Mouse (Mus musculus): ENCODE measurements at regions not wholly inside any gene's neighbourhood (a gene's known extent, or its start where the extent isn't known, plus 50 kb on each side); places are given as distances from the start of the nearest gene placed in this dataset.

DNA sequence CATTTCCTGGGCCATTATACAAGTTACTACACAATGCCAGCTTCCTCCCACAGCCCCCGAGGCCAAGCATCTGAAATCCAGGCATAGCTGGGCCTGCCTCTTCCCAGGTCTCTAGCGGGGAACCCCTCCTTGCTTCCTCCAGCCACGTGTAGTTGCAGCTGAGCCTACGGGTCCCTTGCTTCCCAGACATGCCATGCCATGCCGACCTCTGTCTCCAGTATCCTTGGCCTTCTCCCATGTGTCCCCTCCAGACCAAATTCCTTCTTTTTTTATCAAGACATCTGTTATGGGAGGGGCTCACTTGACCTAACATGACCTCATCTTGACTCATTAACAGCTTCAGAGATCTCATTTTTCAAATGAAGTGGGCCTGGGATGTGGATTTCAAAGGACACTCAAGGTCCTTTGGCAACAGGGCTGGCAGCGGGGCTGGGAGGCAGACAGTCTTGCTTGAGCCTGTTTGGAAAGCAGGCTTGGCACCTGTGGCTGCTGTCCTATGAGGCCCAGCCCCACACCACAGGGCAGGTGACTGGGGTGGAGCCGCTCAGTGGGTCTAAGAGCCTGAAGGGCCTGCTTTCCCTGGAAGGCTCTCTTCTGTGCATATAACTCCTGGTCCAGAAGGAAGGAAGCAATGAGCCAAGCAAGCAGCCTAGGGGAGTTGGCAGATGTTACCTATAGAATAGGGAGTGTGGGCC, 117.7 kb upstream of the Unc5b start:
- Histone ChIP-seq H3K4me3 (ENCODE audit: low read length) (no peak overlapping the region), H3K9ac (replicated peaks; ENCODE audit: low read length) (no peak overlapping the region), H3K9me3 (ENCODE audit: low read length) (0 out of 2 replicates have a peak, but pooled peaks cover 3% of the 10 kb centered on the region), H3K27ac (ENCODE audit: low read length) (no peak overlapping the region), H3K36me3 (ENCODE audit: insufficient read depth, low read length) (no peaks in the 10 kb centered on the region), H3K4me1 (ENCODE audit: insufficient read depth, low read length) (0 out of 2 replicates have a peak, but pooled peaks cover 9% of the 10 kb centered on the region), H3K4me2 (replicated peaks; ENCODE audit: low read depth, low read length) (no peak overlapping the region), H3K27me3 (ENCODE audit: insufficient read depth, low read length) (no peaks in the 10 kb centered on the region)
- WGBS = 23% methylated on average over 7 of the region's 7 CpGs
- 0 out of 2 replicates have a peak, but pooled peaks have one; percentile 46 for ATAC-seq (ENCODE audit: low FRiP score, low TSS enrichment)

DNA sequence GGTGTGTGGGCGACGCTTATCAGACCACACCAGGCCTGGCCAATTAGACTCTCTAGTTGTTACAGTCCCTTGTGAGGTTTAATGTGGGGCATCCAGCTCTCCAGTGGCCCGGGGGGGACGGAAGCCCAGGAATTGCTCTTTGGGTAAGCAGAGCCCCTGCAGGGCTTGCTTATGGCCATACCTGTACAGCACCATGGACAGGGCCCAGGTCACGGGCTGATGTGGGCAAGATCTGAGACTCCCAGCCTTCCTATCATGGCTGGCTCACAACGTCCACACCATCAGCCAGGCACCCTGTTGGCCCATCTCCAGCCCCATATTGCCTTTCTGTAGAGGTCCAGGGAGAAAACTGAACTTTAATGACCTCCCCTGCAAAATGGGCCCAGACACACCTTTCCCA, 111.7 kb upstream of the Unc5b start:
- H3K4me1 ChIP-seq (ENCODE audit: insufficient read depth, low read length) = no peaks in the 10 kb centered on the region
- H3K27ac ChIP-seq (ENCODE audit: low read length) = no peak overlapping the region
- WGBS = 56% methylated on average over 6 of the region's 6 CpGs
- no peak overlapping the region for H3K4me3 ChIP-seq (ENCODE audit: low read length)
- no peaks in the 10 kb centered on the region for H3K36me3 ChIP-seq (ENCODE audit: insufficient read depth, low read length)
- ATAC-seq (ENCODE audit: low FRiP score, low TSS enrichment) = no peak
- H3K27me3 ChIP-seq (ENCODE audit: insufficient read depth, low read length) = no peaks in the 10 kb centered on the region
- no peaks in the 10 kb centered on the region for H3K9me3 ChIP-seq (ENCODE audit: low read length)
- H3K4me2 ChIP-seq (replicated peaks; ENCODE audit: low read depth, low read length) = no peak overlapping the region
- no peak overlapping the region for H3K9ac ChIP-seq (replicated peaks; ENCODE audit: low read length)

DNA sequence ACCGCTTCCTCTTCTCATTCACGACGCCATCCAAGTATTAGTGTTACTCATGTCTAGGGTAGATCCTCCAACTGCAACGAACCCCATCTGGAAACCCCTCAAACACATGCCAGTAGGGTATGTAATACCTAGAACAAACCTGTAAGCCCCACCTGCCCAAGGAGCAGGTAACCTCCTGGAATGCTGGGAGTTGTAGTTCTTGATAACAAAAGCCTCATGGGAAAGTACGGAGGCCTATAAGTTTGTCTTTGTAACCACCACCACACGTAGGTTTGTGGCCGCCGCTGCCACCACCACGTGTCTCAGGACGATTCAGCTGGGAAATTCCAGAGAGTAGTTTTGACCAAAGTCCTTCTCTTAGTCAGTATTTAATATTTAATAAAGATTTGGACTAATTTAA, 107.4 kb upstream of the Unc5b start:
- Histone ChIP-seq H3K4me2 (replicated peaks; ENCODE audit: low read depth, low read length) (no peak overlapping the region), H3K4me3 (ENCODE audit: low read length) (no peak overlapping the region), H3K27ac (ENCODE audit: low read length) (no peak overlapping the region), H3K4me1 (ENCODE audit: insufficient read depth, low read length) (peaks cover 28% of the 10 kb centered on the region), H3K27me3 (ENCODE audit: insufficient read depth, low read length) (no peaks in the 10 kb centered on the region), H3K36me3 (ENCODE audit: insufficient read depth, low read length) (no peaks in the 10 kb centered on the region), H3K9ac (replicated peaks; ENCODE audit: low read length) (no peak overlapping the region), H3K9me3 (ENCODE audit: low read length) (no peaks in the 10 kb centered on the region)
- 94% methylated on average over 10 of the region's 10 CpGs for WGBS
- ATAC-seq (ENCODE audit: low FRiP score, low TSS enrichment) = no peak

DNA sequence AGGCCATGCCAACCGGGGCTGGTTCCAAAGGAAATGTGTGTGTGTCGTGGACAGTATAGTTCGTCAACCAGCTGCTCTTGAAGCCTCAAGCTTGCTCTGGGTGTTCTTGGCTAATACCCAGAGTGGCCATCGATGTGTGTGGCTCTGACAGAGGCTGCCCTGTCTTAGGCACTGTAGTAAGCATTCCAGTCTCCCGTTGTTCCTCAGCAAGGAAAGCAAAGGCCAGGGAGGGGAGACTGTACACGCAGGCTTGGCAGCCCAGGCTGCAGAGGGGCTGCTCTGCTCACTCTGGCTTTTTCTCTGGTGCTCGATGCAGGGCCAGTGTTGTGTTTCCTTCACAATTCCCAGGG, 106.1 kb upstream of the Unc5b start:
- Histone ChIP-seq H3K27me3 (ENCODE audit: insufficient read depth, low read length) (no peaks in the 10 kb centered on the region), H3K9me3 (ENCODE audit: low read length) (no peaks in the 10 kb centered on the region), H3K27ac (ENCODE audit: low read length) (no peak overlapping the region), H3K36me3 (ENCODE audit: insufficient read depth, low read length) (no peaks in the 10 kb centered on the region), H3K4me3 (ENCODE audit: low read length) (no peak overlapping the region), H3K4me2 (replicated peaks; ENCODE audit: low read depth, low read length) (no peak overlapping the region), H3K4me1 (ENCODE audit: insufficient read depth, low read length) (peaks cover 37% of the 10 kb centered on the region), H3K9ac (replicated peaks; ENCODE audit: low read length) (no peak overlapping the region)
- ATAC-seq (ENCODE audit: low FRiP score, low TSS enrichment) = no peak
- WGBS = 59% methylated on average over 7 of the region's 7 CpGs

DNA sequence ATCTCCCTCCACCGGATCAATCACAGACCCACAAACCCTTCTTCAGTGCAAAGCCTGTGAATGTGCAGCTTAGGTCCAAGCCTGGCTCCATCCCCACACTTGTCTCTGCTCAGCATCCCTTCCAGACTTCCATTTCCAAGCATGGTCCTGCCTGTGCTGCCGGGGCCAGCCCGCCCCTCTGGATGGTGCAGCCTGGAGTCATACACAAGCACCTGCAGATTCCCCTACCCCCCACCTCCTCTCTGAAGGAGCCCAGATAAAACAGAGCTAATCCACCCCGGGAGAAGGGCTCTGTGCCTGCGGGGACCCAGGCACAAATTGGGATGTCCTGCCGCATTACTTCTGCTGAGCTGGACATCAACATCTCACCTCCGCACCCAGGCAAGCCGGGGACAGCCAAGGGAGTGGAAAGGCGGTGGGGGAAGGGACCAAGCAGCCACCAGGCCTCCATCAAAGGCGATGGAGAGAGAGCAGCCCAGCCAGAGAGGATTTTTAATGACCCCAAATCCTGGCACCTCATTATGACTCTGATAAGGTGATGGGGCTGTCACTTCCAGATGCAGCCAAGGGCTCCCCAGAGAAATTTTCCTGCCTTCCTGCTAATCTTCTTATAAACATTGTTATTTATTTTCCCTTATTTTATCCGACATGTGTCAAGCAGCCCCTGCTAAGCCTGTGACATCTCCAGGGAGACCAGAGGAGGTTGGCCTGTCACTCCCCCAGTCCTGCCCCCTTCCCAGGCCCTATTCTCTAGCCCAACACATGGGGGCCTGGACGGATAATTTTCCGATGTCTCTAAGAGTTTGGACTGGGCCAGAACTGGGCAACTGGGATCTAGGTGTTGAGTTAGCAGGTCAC, 105.5 kb upstream of the Unc5b start:
- Histone ChIP-seq H3K4me1 (ENCODE audit: insufficient read depth, low read length) (peaks cover 41% of the 10 kb centered on the region), H3K9me3 (ENCODE audit: low read length) (no peaks in the 10 kb centered on the region), H3K4me2 (replicated peaks; ENCODE audit: low read depth, low read length) (no peak overlapping the region), H3K27ac (ENCODE audit: low read length) (no peak overlapping the region), H3K36me3 (ENCODE audit: insufficient read depth, low read length) (no peaks in the 10 kb centered on the region), H3K4me3 (ENCODE audit: low read length) (no peak overlapping the region), H3K27me3 (ENCODE audit: insufficient read depth, low read length) (no peaks in the 10 kb centered on the region), H3K9ac (replicated peaks; ENCODE audit: low read length) (no peak overlapping the region)
- ATAC-seq (ENCODE audit: low FRiP score, low TSS enrichment) = no peak
- WGBS = 31% methylated on average over 13 of the region's 13 CpGs

DNA sequence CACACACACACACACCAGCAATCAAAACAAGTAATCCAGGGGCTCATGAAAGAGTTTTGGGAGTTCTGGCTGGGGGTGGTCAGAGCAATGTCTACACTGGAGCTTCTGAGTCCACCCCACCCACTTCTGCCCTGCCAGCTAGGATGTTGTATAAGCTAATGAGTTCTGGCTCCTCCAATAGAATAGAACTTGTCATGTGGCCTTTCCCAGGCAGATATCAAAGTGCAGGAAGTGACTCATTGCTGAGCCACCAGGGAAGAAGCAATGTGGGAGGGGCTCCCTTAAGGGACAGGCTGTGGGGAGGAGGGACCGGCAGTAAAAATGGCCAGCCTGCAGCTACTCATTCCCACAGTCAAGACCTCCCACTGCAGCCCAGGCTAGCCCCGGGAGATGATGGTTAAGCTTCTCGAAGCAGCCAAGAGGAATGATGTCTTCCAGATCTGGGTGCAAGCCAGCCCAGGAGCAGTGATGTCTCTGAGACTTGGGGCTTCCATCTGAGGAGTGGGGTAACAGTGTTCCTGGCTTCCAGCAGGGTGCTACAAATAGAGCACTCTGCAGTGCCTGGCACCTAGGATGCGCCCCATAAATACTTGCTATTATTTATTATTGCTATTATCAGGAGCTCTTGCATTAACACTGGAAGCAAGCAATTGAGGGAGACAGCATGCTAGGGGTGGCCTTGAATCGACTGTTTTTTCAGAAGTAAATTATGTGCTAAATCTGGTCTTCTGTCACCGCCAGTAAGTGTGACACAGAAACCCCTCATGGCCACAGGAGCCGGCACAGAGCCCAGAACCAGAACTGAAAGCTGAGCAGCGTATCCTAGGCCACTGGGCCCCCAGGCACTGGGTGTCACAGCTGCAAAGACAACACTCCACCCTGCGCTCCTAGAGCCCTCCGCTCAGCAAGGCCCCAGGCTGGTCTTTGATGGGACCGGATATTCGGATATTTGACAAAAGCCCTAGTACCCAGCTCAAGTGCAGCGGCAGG, 103.2 kb upstream of the Unc5b start:
- Histone ChIP-seq H3K27me3 (ENCODE audit: insufficient read depth, low read length) (no peaks in the 10 kb centered on the region), H3K4me2 (replicated peaks; ENCODE audit: low read depth, low read length) (0 out of 2 replicates have a peak overlapping the region, but pooled peaks have one; percentile 19), H3K36me3 (ENCODE audit: insufficient read depth, low read length) (no peaks in the 10 kb centered on the region), H3K4me3 (ENCODE audit: low read length) (no peak overlapping the region), H3K9me3 (ENCODE audit: low read length) (no peaks in the 10 kb centered on the region), H3K27ac (ENCODE audit: low read length) (peak overlapping the region; percentile 90), H3K4me1 (ENCODE audit: insufficient read depth, low read length) (peaks cover 44% of the 10 kb centered on the region), H3K9ac (replicated peaks; ENCODE audit: low read length) (no peak overlapping the region)
- WGBS = 34% methylated on average over 13 of the region's 13 CpGs
- peak; percentile 86 for ATAC-seq (ENCODE audit: low FRiP score, low TSS enrichment)

DNA sequence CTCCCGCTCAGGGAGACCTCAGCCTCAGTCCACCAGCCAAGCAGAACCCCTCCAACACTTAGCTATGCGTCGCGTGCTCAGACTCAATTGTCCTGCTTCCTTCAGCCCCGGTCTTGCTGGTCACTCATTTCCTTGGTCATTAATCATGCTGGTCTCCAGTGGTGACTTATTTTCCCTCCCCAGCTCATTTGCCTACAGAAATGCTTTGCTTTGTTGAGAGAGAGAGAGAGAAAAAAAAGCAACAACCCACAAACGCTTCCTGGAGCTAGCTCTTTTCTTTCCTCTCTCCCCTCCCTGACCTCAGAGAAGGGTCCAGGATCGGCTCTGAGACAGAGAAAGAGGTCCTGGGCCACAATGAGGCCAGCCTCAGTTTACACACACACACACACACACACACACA, 102.5 kb upstream of the Unc5b start:
- peak; percentile 82 for ATAC-seq (ENCODE audit: low FRiP score, low TSS enrichment)
- WGBS = 4% methylated on average over 6 of the region's 7 CpGs
- Histone ChIP-seq H3K27me3 (ENCODE audit: insufficient read depth, low read length) (no peaks in the 10 kb centered on the region), H3K9me3 (ENCODE audit: low read length) (no peaks in the 10 kb centered on the region), H3K4me2 (replicated peaks; ENCODE audit: low read depth, low read length) (0 out of 2 replicates have a peak overlapping the region, but pooled peaks have one; percentile 19), H3K9ac (replicated peaks; ENCODE audit: low read length) (no peak overlapping the region), H3K4me1 (ENCODE audit: insufficient read depth, low read length) (peaks cover 45% of the 10 kb centered on the region), H3K36me3 (ENCODE audit: insufficient read depth, low read length) (no peaks in the 10 kb centered on the region), H3K4me3 (ENCODE audit: low read length) (no peak overlapping the region), H3K27ac (ENCODE audit: low read length) (peak overlapping the region; percentile 90)

DNA sequence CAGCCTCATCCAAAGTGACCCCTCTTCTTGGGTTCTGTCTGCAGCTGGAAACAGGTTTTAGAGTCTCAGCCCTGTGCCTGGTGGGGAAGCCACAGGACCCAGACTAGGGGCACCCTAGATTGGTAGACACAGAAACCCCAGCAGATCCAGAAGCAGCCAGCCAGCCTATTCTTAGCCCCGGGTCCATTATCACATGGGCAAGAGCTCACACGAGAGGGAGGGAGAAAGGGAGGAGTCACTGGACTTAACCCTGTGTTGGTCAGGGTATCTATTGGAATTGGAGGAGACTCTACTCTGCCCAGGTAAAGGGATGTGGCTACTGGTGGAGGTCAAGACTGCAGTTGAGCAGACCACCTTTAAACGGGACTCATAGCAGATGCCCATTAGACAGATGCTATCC, 101.5 kb upstream of the Unc5b start:
- Histone ChIP-seq H3K9me3 (ENCODE audit: low read length) (no peaks in the 10 kb centered on the region), H3K27ac (ENCODE audit: low read length) (peak overlapping the region; percentile 90), H3K36me3 (ENCODE audit: insufficient read depth, low read length) (no peaks in the 10 kb centered on the region), H3K9ac (replicated peaks; ENCODE audit: low read length) (no peak overlapping the region), H3K4me1 (ENCODE audit: insufficient read depth, low read length) (peaks cover 45% of the 10 kb centered on the region), H3K4me3 (ENCODE audit: low read length) (no peak overlapping the region), H3K4me2 (replicated peaks; ENCODE audit: low read depth, low read length) (no peak overlapping the region), H3K27me3 (ENCODE audit: insufficient read depth, low read length) (no peaks in the 10 kb centered on the region)
- no peak for ATAC-seq (ENCODE audit: low FRiP score, low TSS enrichment)
- 28% methylated on average over 3 of the region's 3 CpGs for WGBS

DNA sequence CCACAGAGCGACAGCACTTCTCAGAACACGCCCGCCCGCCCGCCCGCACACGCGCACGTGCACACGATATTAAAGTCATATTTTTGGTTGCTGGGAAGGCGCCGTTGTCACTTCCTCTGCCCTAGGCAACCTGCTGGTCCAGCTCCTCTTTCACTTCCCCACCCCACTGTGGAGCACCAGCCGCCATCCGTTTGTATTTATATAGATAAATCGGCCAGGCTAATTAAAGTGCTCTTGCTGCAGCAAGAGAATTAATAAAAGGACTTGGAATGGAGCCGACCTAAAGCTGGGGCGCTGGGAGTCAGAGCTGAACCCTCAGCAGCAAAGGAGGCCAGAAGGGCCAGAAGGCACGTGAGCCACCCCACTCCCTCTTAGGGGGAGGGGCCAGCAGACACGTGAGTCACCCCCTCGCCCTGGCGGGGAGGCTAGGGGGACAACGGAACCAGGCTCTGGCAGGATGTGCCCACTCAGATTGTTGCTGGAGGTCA, 100.6 kb upstream of the Unc5b start:
- H3K4me2 ChIP-seq (replicated peaks; ENCODE audit: low read depth, low read length) = no peak overlapping the region
- 50% methylated on average over 22 of the region's 22 CpGs for WGBS

More for the DNA sequence above, 100.6 kb upstream of the Unc5b start:
- H3K9me3 ChIP-seq (ENCODE audit: low read length) = no peaks in the 10 kb centered on the region
- no peak for ATAC-seq (ENCODE audit: low FRiP score, low TSS enrichment)
- no peaks in the 10 kb centered on the region for H3K27me3 ChIP-seq (ENCODE audit: insufficient read depth, low read length)
- no peak overlapping the region for H3K4me3 ChIP-seq (ENCODE audit: low read length)
- peaks cover 38% of the 10 kb centered on the region for H3K4me1 ChIP-seq (ENCODE audit: insufficient read depth, low read length)
- no peaks in the 10 kb centered on the region for H3K36me3 ChIP-seq (ENCODE audit: insufficient read depth, low read length)
- no peak overlapping the region for H3K9ac ChIP-seq (replicated peaks; ENCODE audit: low read length)
- no peak overlapping the region for H3K27ac ChIP-seq (ENCODE audit: low read length)

All from kidney, embryonic 16.5 days (tissue).